Mouse (Mus musculus): Measurements from ENCODE around the gene Wdr95. TPM values are rescaled to one million over a fixed set of nuclear protein-coding genes. Genes with fewer than 3 reads are reported as not detected.

Gene Wdr95
- polyA plus RNA-seq, 1 experiment from 2014 or later: 0.08 TPM

- Histone ChIP-seq H3K4me1 (replicated peaks) (peaks cover 26% of the 10 kb centered on the region), H3K27me3 (ENCODE audit: insufficient read depth, poor library complexity, severe bottlenecking) (peaks cover 25% of the 10 kb centered on the region), H3K4me3 (no peak overlapping the region), H3K9me3 (no peaks in the 10 kb centered on the region), H3K36me3 (no peaks in the 10 kb centered on the region), H3K27ac (peak overlapping the region; percentile 17; the same call in 1 of the 2 replicates)
- DNase-seq (ENCODE audit: low spot score): no peak
- WGBS: 79% methylated on average over 23 of the region's 23 CpGs
Measured at GRCm38 (mm10) chr5:149503423-149504175, 24.9 kb upstream of the Wdr95 start.

- peaks cover 34% of the 10 kb centered on the region for H3K27me3 ChIP-seq (ENCODE audit: insufficient read depth, poor library complexity, severe bottlenecking)
- H3K9me3 ChIP-seq: no peaks in the 10 kb centered on the region
- no peaks in the 10 kb centered on the region for H3K36me3 ChIP-seq
- no peak for DNase-seq (ENCODE audit: low spot score)
- H3K4me1 ChIP-seq (replicated peaks): peaks cover 22% of the 10 kb centered on the region
- WGBS: 90% methylated on average over 8 of the region's 8 CpGs
- 0 out of 2 replicates have a peak overlapping the region, but pooled peaks have one; percentile 45 for H3K27ac ChIP-seq
- no peak overlapping the region for H3K4me3 ChIP-seq
Measured at GRCm38 (mm10) chr5:149504985-149505384, 23.5 kb upstream of the Wdr95 start.

- H3K27me3 ChIP-seq (ENCODE audit: insufficient read depth, poor library complexity, severe bottlenecking): peaks cover 24% of the 10 kb centered on the region
- H3K4me3 ChIP-seq: no peak overlapping the region
- peaks cover 17% of the 10 kb centered on the region; the same call in 1 of the 2 replicates for H3K4me1 ChIP-seq (replicated peaks)
- H3K27ac ChIP-seq: no peak overlapping the region
- DNase-seq (ENCODE audit: low spot score): no peak
- 95% methylated on average over 2 of the region's 2 CpGs for WGBS
- H3K36me3 ChIP-seq: no peaks in the 10 kb centered on the region
- no peaks in the 10 kb centered on the region for H3K9me3 ChIP-seq
Measured at GRCm38 (mm10) chr5:149506033-149506432, 22.4 kb upstream of the Wdr95 start.

- H3K4me1 ChIP-seq (replicated peaks): peaks cover 23% of the 10 kb centered on the region
- H3K4me3 ChIP-seq: no peak overlapping the region
- no peaks in the 10 kb centered on the region for H3K36me3 ChIP-seq
- DNase-seq (ENCODE audit: low spot score): no peak
- peaks cover 24% of the 10 kb centered on the region for H3K27me3 ChIP-seq (ENCODE audit: insufficient read depth, poor library complexity, severe bottlenecking)
- H3K27ac ChIP-seq: no peak overlapping the region
- no peaks in the 10 kb centered on the region for H3K9me3 ChIP-seq
- 86% methylated on average over 20 of the region's 20 CpGs for WGBS
Measured at GRCm38 (mm10) chr5:149508094-149509029, 20.1 kb upstream of the Wdr95 start.

GRCm38 (mm10) chr5:149510323-149510722 lies 18.2 kb upstream of the Wdr95 start:
- no peak for DNase-seq (ENCODE audit: low spot score)
- no peak overlapping the region for H3K27ac ChIP-seq
- WGBS: 82% methylated on average over 13 of the region's 13 CpGs
- no peaks in the 10 kb centered on the region for H3K9me3 ChIP-seq
- no peak overlapping the region for H3K4me3 ChIP-seq
- H3K27me3 ChIP-seq (ENCODE audit: insufficient read depth, poor library complexity, severe bottlenecking): peaks cover 19% of the 10 kb centered on the region
- H3K4me1 ChIP-seq (replicated peaks): peaks cover 36% of the 10 kb centered on the region
- H3K36me3 ChIP-seq: no peaks in the 10 kb centered on the region

GRCm38 (mm10) chr5:149512695-149513094 lies 15.8 kb upstream of the Wdr95 start:
- peaks cover 28% of the 10 kb centered on the region for H3K4me1 ChIP-seq (replicated peaks)
- peaks cover 17% of the 10 kb centered on the region for H3K27me3 ChIP-seq (ENCODE audit: insufficient read depth, poor library complexity, severe bottlenecking)
- no peak overlapping the region for H3K4me3 ChIP-seq
- no peak for DNase-seq (ENCODE audit: low spot score)
- H3K27ac ChIP-seq: no peak overlapping the region
- H3K36me3 ChIP-seq: no peaks in the 10 kb centered on the region
- H3K9me3 ChIP-seq: no peaks in the 10 kb centered on the region
- WGBS: 44% methylated on average over 3 of the region's 3 CpGs

GRCm38 (mm10) chr5:149513438-149514086 lies 14.9 kb upstream of the Wdr95 start:
- Histone ChIP-seq H3K36me3 (no peaks in the 10 kb centered on the region), H3K4me3 (no peak overlapping the region), H3K4me1 (replicated peaks) (peaks cover 28% of the 10 kb centered on the region), H3K27ac (peak overlapping the region; percentile 70), H3K27me3 (ENCODE audit: insufficient read depth, poor library complexity, severe bottlenecking) (peaks cover 9% of the 10 kb centered on the region), H3K9me3 (no peaks in the 10 kb centered on the region)
- WGBS: 45% methylated on average over 9 of the region's 9 CpGs
- DNase-seq (ENCODE audit: low spot score): no peak

GRCm38 (mm10) chr5:149514087-149514671 lies 14.3 kb upstream of the Wdr95 start:
- H3K27me3 ChIP-seq (ENCODE audit: insufficient read depth, poor library complexity, severe bottlenecking): peaks cover 4% of the 10 kb centered on the region; the same call in 1 of the 2 replicates
- no peaks in the 10 kb centered on the region for H3K36me3 ChIP-seq
- 22% methylated on average over 14 of the region's 14 CpGs for WGBS
- H3K27ac ChIP-seq: peak overlapping the region; percentile 70
- peaks cover 28% of the 10 kb centered on the region for H3K4me1 ChIP-seq (replicated peaks)
- DNase-seq (ENCODE audit: low spot score): peak; percentile 52
- no peaks in the 10 kb centered on the region for H3K9me3 ChIP-seq
- no peak overlapping the region for H3K4me3 ChIP-seq

GRCm38 (mm10) chr5:149514890-149515289 lies 13.6 kb upstream of the Wdr95 start:
- H3K9me3 ChIP-seq: no peaks in the 10 kb centered on the region
- 68% methylated on average over 3 of the region's 3 CpGs for WGBS
- H3K27ac ChIP-seq: peak overlapping the region; percentile 70; the same call in 1 of the 2 replicates
- no peak for DNase-seq (ENCODE audit: low spot score)
- H3K27me3 ChIP-seq (ENCODE audit: insufficient read depth, poor library complexity, severe bottlenecking): no peaks in the 10 kb centered on the region
- peaks cover 28% of the 10 kb centered on the region for H3K4me1 ChIP-seq (replicated peaks)
- no peak overlapping the region for H3K4me3 ChIP-seq
- H3K36me3 ChIP-seq: no peaks in the 10 kb centered on the region

GRCm38 (mm10) chr5:149517116-149517515 lies 11.4 kb upstream of the Wdr95 start:
- Histone ChIP-seq H3K36me3 (no peaks in the 10 kb centered on the region), H3K4me1 (replicated peaks) (peaks cover 36% of the 10 kb centered on the region), H3K27ac (no peak overlapping the region), H3K27me3 (ENCODE audit: insufficient read depth, poor library complexity, severe bottlenecking) (peaks cover 2% of the 10 kb centered on the region; the same call in 1 of the 2 replicates), H3K4me3 (no peak overlapping the region), H3K9me3 (no peaks in the 10 kb centered on the region)
- DNase-seq (ENCODE audit: low spot score): no peak
- WGBS: 85% methylated on average over 6 of the region's 6 CpGs

GRCm38 (mm10) chr5:149520806-149521205 lies 7.7 kb upstream of the Wdr95 start:
- Histone ChIP-seq H3K36me3 (no peaks in the 10 kb centered on the region), H3K27ac (peak overlapping the region; percentile 45; the same call in 1 of the 2 replicates), H3K4me1 (replicated peaks) (peaks cover 25% of the 10 kb centered on the region), H3K27me3 (ENCODE audit: insufficient read depth, poor library complexity, severe bottlenecking) (peaks cover 4% of the 10 kb centered on the region; the same call in 1 of the 2 replicates), H3K4me3 (no peak overlapping the region), H3K9me3 (no peaks in the 10 kb centered on the region)
- no peak for DNase-seq (ENCODE audit: low spot score)
- 85% methylated on average over 5 of the region's 5 CpGs for WGBS

- WGBS: 82% methylated on average over 6 of the region's 6 CpGs
- H3K27ac ChIP-seq: peak overlapping the region; percentile 41
- DNase-seq (ENCODE audit: low spot score): no peak
Measured at GRCm38 (mm10) chr5:149523856-149524241, 4.6 kb upstream of the Wdr95 start.

More at GRCm38 (mm10) chr5:149523856-149524241, 4.6 kb upstream of the Wdr95 start:
- peaks cover 4% of the 10 kb centered on the region; the same call in 1 of the 2 replicates for H3K27me3 ChIP-seq (ENCODE audit: insufficient read depth, poor library complexity, severe bottlenecking)
- H3K4me1 ChIP-seq (replicated peaks): peaks cover 53% of the 10 kb centered on the region
- no peaks in the 10 kb centered on the region for H3K9me3 ChIP-seq
- no peak overlapping the region for H3K4me3 ChIP-seq
- H3K36me3 ChIP-seq: no peaks in the 10 kb centered on the region

Measured in hindbrain, embryonic 10.5 days (tissue).